21 mouse cellular contexts compared by ENCODE assay signal in genomic region chr1:53384085-53384688, GRCm38 (mm10). TPM values are rescaled to one million over a fixed set of nuclear protein-coding genes. Genes with fewer than 3 reads are reported as not detected.
DNase-seq lines count a peak whose midpoint lies in the region; ATAC-seq and TF ChIP-seq lines count a peak whose summit lies in the region.
"Had no signal": no experiment of that assay in that cellular context is flagged by ENCODE, and none has a peak within 500 bp of the region (broad histone marks: within the 10 kb centered on the region; RNA-seq: fewer than 3 reads in every experiment).

No protein-coding gene starts in this region.

- WGBS in forebrain, embryonic 11.5 days: 50% methylated on average over 6 of the region's 6 CpGs
- WGBS in forebrain, embryonic 10.5 days: 71% methylated on average over 6 of the region's 6 CpGs
- 12% methylated on average over 6 of the region's 6 CpGs for WGBS in forebrain, embryonic 13.5 days
- 19% methylated on average over 6 of the region's 6 CpGs for WGBS in forebrain, postnatal 0 days

- H3K9ac ChIP-seq in forebrain, embryonic 11.5 days (ENCODE audit: low read length): no peak overlapping the region
- no peak overlapping the region for H3K9ac ChIP-seq in forebrain, embryonic 13.5 days
- no peak overlapping the region for H3K9ac ChIP-seq in forebrain, postnatal 0 days
- H3K9ac ChIP-seq: embryonic facial prominence, embryonic 13.5 days; heart, embryonic 12.5 days; hindbrain, embryonic 14.5 days; intestine, embryonic 15.5 days had no signal

- no peaks in the 10 kb centered on the region; the same call in 1 of the 2 replicates for H3K9me3 ChIP-seq in forebrain, embryonic 11.5 days (ENCODE audit: control insufficient read depth, low read length)
- peaks cover 7% of the 10 kb centered on the region for H3K9me3 ChIP-seq in forebrain, embryonic 10.5 days
- H3K9me3 ChIP-seq in forebrain, embryonic 13.5 days (replicated peaks): peaks cover 5% of the 10 kb centered on the region; the same call in 1 of the 2 replicates
- H3K9me3 ChIP-seq in forebrain, postnatal 0 days (ENCODE audit: low read length): no peaks in the 10 kb centered on the region
- H3K9me3 ChIP-seq: embryonic facial prominence, embryonic 13.5 days; hindbrain, embryonic 10.5 days; intestine, embryonic 15.5 days had no signal

- ATAC-seq in forebrain, embryonic 11.5 days (replicated peaks; ENCODE audit: low FRiP score): peak; percentile 58
- peak; percentile 80 for ATAC-seq in forebrain, embryonic 13.5 days
- peak; percentile 42 for ATAC-seq in forebrain, postnatal 0 days
- ATAC-seq: intestine, embryonic 15.5 days had no signal

- TF ChIP-seq CTCF in forebrain, postnatal 0 days (IDR thresholded peaks at IDR 0.05; ENCODE audit: low read depth): no peak

- no peaks in the 10 kb centered on the region for H3K27me3 ChIP-seq in forebrain, embryonic 11.5 days (ENCODE audit: control insufficient read depth, insufficient read depth, low read length)
- H3K27me3 ChIP-seq in forebrain, embryonic 10.5 days (ENCODE audit: poor library complexity, severe bottlenecking): no peaks in the 10 kb centered on the region
- no peaks in the 10 kb centered on the region for H3K27me3 ChIP-seq in forebrain, embryonic 13.5 days
- H3K27me3 ChIP-seq in forebrain, postnatal 0 days (ENCODE audit: insufficient read depth, low read length): no peaks in the 10 kb centered on the region
- H3K27me3 ChIP-seq: CH12.LX; embryonic facial prominence, embryonic 13.5 days; heart, embryonic 12.5 days; intestine, embryonic 15.5 days had no signal

- intact Hi-C loops in left cerebral cortex, postnatal 25 days (cut with DNase I): no loop called here

- H3K4me3 ChIP-seq in forebrain, embryonic 11.5 days (ENCODE audit: low read depth, low read length): no peak overlapping the region
- H3K4me3 ChIP-seq in forebrain, embryonic 10.5 days: no peak overlapping the region
- H3K4me3 ChIP-seq in forebrain, embryonic 13.5 days: no peak overlapping the region
- no peak overlapping the region for H3K4me3 ChIP-seq in forebrain, postnatal 0 days (ENCODE audit: low read depth, low read length)
- H3K4me3 ChIP-seq: embryonic facial prominence, embryonic 13.5 days; gastrocnemius, adult 2 months; heart, embryonic 12.5 days; hindbrain, embryonic 10.5 days; intestine, embryonic 15.5 days had no signal

- DNase-seq in forebrain, embryonic 11.5 days (ENCODE audit: low spot score): no peak
- no peak for DNase-seq in forebrain, embryonic 10.5 days (ENCODE audit: extremely low spot score, low spot score)
- peak; percentile 4 for DNase-seq in brain, adult 2 months (ENCODE audit: low read depth, low spot score)
- no peak for DNase-seq in forebrain, postnatal 0 days
- no peak for DNase-seq in urinary bladder, postnatal 4 days (ENCODE audit: low spot score in 2 of 2)
- DNase-seq in left cerebral cortex, postnatal 25 days (ENCODE audit: low spot score in 2 of 2): no peak
- DNase-seq: cerebellum, adult 11-12 months; cerebellum, adult 9-10 months; cerebellum, postnatal 25 days; gastrocnemius, adult 2 months; gastrocnemius, postnatal 25 days; kidney, adult 8-10 months had no signal

- no peaks in the 10 kb centered on the region for H3K4me1 ChIP-seq in forebrain, embryonic 11.5 days (replicated peaks; ENCODE audit: control insufficient read depth, insufficient read depth, low read length)
- H3K4me1 ChIP-seq in forebrain, embryonic 10.5 days: no peaks in the 10 kb centered on the region
- no peaks in the 10 kb centered on the region for H3K4me1 ChIP-seq in forebrain, embryonic 13.5 days
- no peaks in the 10 kb centered on the region for H3K4me1 ChIP-seq in forebrain, postnatal 0 days (ENCODE audit: insufficient read depth)
- H3K4me1 ChIP-seq: embryonic facial prominence, embryonic 13.5 days; heart, embryonic 12.5 days; hindbrain, embryonic 10.5 days; intestine, embryonic 15.5 days had no signal

- no peaks in the 10 kb centered on the region for H3K36me3 ChIP-seq in forebrain, embryonic 11.5 days (ENCODE audit: control insufficient read depth, insufficient read depth, low read length)
- no peaks in the 10 kb centered on the region for H3K36me3 ChIP-seq in forebrain, embryonic 10.5 days (replicated peaks)
- H3K36me3 ChIP-seq in forebrain, embryonic 13.5 days (ENCODE audit: poor library complexity, severe bottlenecking): no peaks in the 10 kb centered on the region
- H3K36me3 ChIP-seq in forebrain, postnatal 0 days (ENCODE audit: insufficient read depth): no peaks in the 10 kb centered on the region
- H3K36me3 ChIP-seq: embryonic facial prominence, embryonic 13.5 days; heart, embryonic 12.5 days; hindbrain, embryonic 10.5 days; intestine, embryonic 15.5 days had no signal

- H3K4me2 ChIP-seq in forebrain, embryonic 11.5 days (ENCODE audit: low read depth, low read length, severe bottlenecking): no peak overlapping the region
- H3K4me2 ChIP-seq in forebrain, embryonic 13.5 days: no peak overlapping the region
- no peak overlapping the region for H3K4me2 ChIP-seq in forebrain, postnatal 0 days (ENCODE audit: low read depth)
- H3K4me2 ChIP-seq: embryonic facial prominence, embryonic 13.5 days; heart, embryonic 12.5 days; hindbrain, embryonic 14.5 days; intestine, embryonic 15.5 days had no signal

- H3K27ac ChIP-seq in forebrain, embryonic 11.5 days (ENCODE audit: low read depth, low read length): no peak overlapping the region
- no peak overlapping the region for H3K27ac ChIP-seq in forebrain, embryonic 10.5 days
- no peak overlapping the region for H3K27ac ChIP-seq in forebrain, embryonic 13.5 days
- H3K27ac ChIP-seq in forebrain, postnatal 0 days (ENCODE audit: low read depth, low read length): no peak overlapping the region
- H3K27ac ChIP-seq: embryonic facial prominence, embryonic 13.5 days; gastrocnemius, adult 2 months; hindbrain, embryonic 10.5 days; hindbrain, embryonic 14.5 days; intestine, embryonic 15.5 days had no signal

RNA-seq across cellular contexts. Expression of gene Asnsd1, which starts 31.6 kb away (rescaled TPM):
- polyA plus RNA-seq in forebrain, embryonic 11.5 days (2014; fragmentation: Nextera tagmentation; extraction: Ambion mirVana): 107 and 109 TPM in 2 replicates
- polyA plus RNA-seq in forebrain, embryonic 10.5 days (2016; fragmentation: Nextera tagmentation; extraction: Ambion mirVana): 94.4 and 97.1 TPM in 2 replicates
- polyA plus RNA-seq in forebrain, embryonic 13.5 days (2015; fragmentation: Nextera tagmentation; extraction: Ambion mirVana): 68.7 and 75.0 TPM in 2 replicates
- 43.8 and 46.0 TPM in 2 replicates for total RNA-seq in forebrain, postnatal 0 days (2014; rRNA removed)
- polyA plus RNA-seq in forebrain, postnatal 0 days (2015; fragmentation: Nextera tagmentation; extraction: Ambion mirVana): 50.9 and 51.0 TPM in 2 replicates
- 10 to 100 TPM; 23.3 to 26.4 TPM for total RNA-seq in left cerebral cortex, postnatal 25 days (2021)

RNA-seq across cellular contexts. Expression of gene Gm28551, which starts 31.7 kb away (rescaled TPM):
- polyA plus RNA-seq in forebrain, embryonic 11.5 days (2014; fragmentation: Nextera tagmentation; extraction: Ambion mirVana): 0.68 and 1.8 TPM in 2 replicates
- 1.1 and 1.2 TPM in 2 replicates for polyA plus RNA-seq in forebrain, embryonic 10.5 days (2016; fragmentation: Nextera tagmentation; extraction: Ambion mirVana)
- 1.3 and 1.5 TPM in 2 replicates for polyA plus RNA-seq in forebrain, embryonic 13.5 days (2015; fragmentation: Nextera tagmentation; extraction: Ambion mirVana)
- total RNA-seq in forebrain, postnatal 0 days (2014; rRNA removed): 1.00 and 1.5 TPM in 2 replicates
- polyA plus RNA-seq in forebrain, postnatal 0 days (2015; fragmentation: Nextera tagmentation; extraction: Ambion mirVana): 1.5 and 2.1 TPM in 2 replicates
- total RNA-seq in left cerebral cortex, postnatal 25 days (2021): under 1 TPM in 1 of 2 experiments, not detected in 1; 0.25 TPM
- total RNA-seq: gastrocnemius, postnatal 25 days; granulocyte monocyte progenitor cell, adult 5-6 weeks had no signal

RNA-seq across cellular contexts. Expression of gene Asdurf, which starts 31.8 kb away (rescaled TPM):
- 7.0 TPM in 1 of 2 replicates, not detected in the other for polyA plus RNA-seq in forebrain, embryonic 11.5 days (2014; fragmentation: Nextera tagmentation; extraction: Ambion mirVana)
- not detected in 2 replicates for polyA plus RNA-seq in forebrain, embryonic 10.5 days (2016; fragmentation: Nextera tagmentation; extraction: Ambion mirVana)
- 1.5 and 15.8 TPM in 2 replicates for polyA plus RNA-seq in forebrain, embryonic 13.5 days (2015; fragmentation: Nextera tagmentation; extraction: Ambion mirVana)
- not detected in 2 replicates for total RNA-seq in forebrain, postnatal 0 days (2014; rRNA removed)
- 5.9 and 14.1 TPM in 2 replicates for polyA plus RNA-seq in forebrain, postnatal 0 days (2015; fragmentation: Nextera tagmentation; extraction: Ambion mirVana)
- total RNA-seq in left cerebral cortex, postnatal 25 days (2021): not detected
- polyA plus RNA-seq: cortical plate, adult 2 months had no signal
